Mouse (Mus musculus): ENCODE measurements around the gene Cyp2b10.
"Not testable (repeated sequence)": the region's sequence is repeated elsewhere in the genome, so short reads cannot be mapped to it uniquely, and the experiment has no call there.

Gene Cyp2b10

GRCm38 (mm10) chr7:25916116-25916515 is 18.7 kb downstream of the Cyp2b10 start:
- DNase-seq (ENCODE audit: low spot score), result no peak

- DNase-seq (ENCODE audit: low spot score), result not testable (repeated sequence)
Observed at GRCm38 (mm10) chr7:25917271-25917670, 19.9 kb downstream of the Cyp2b10 start.

GRCm38 (mm10) chr7:25919467-25919866 is 22.0 kb downstream of the Cyp2b10 start:
- no peak for DNase-seq (ENCODE audit: low spot score)

- DNase-seq (ENCODE audit: low spot score), result no peak
Observed at GRCm38 (mm10) chr7:25945274-25945673, 47.9 kb downstream of the Cyp2b10 start.
